Mouse (Mus musculus): ENCODE measurements around the gene Adgrb2. TPM values are rescaled to one million over a fixed set of nuclear protein-coding genes. Genes with fewer than 3 reads are reported as not detected.

Adgrb2 gene
- polyA plus RNA-seq (2012; rRNA removed), result 0.16 and 0.66 TPM in 2 replicates

GRCm38 (mm10) chr4:129984421-129985061 lies at the start of gene Adgrb2:
Gene Adgrb2, plus strand, starts transcription at chr4:129984870.

GRCm38 (mm10) chr4:130047331-130048202 lies 62.9 kb downstream of the Adgrb2 start, which contains the start of gene Col16a1:
Gene Col16a1, plus strand, starts transcription at chr4:130047840.

Other genes starting within 250 kb of the Adgrb2 start
- gene Khdrbs1, start 242.6 kb upstream of the Adgrb2 start, polyA plus RNA-seq (2012; rRNA removed), result 13.9 and 19.8 TPM in 2 replicates
- gene Ptp4a2, start 173.7 kb upstream of the Adgrb2 start, polyA plus RNA-seq (2012; rRNA removed), result 41.3 and 49.6 TPM in 2 replicates
- gene Spocd1, start 55.6 kb upstream of the Adgrb2 start, polyA plus RNA-seq (2012; rRNA removed), result 0.01 TPM in 1 of 2 replicates, not detected in the other
- 1.8 and 4.6 TPM in 2 replicates for gene Col16a1, start 63.0 kb downstream of the Adgrb2 start, polyA plus RNA-seq (2012; rRNA removed)
- 20.9 and 25.4 TPM in 2 replicates for gene Pef1, start 117.7 kb downstream of the Adgrb2 start, polyA plus RNA-seq (2012; rRNA removed)
- gene Hcrtr1, start 154.5 kb downstream of the Adgrb2 start, polyA plus RNA-seq (2012; rRNA removed), result 0.02 TPM in 1 of 2 replicates, not detected in the other
- 21.6 and 23.1 TPM in 2 replicates for gene Tinagl1, start 190.3 kb downstream of the Adgrb2 start, polyA plus RNA-seq (2012; rRNA removed)
- gene Gm853, start 237.5 kb downstream of the Adgrb2 start, polyA plus RNA-seq (2012; rRNA removed), result not detected in 2 replicates

Measured in liver, embryonic 14 days (tissue).